14 mouse cellular contexts compared by ENCODE assay signal in genomic region chr14:76702709-76703372, GRCm38 (mm10).
DNase-seq lines count a peak whose midpoint lies in the region; ATAC-seq and TF ChIP-seq lines count a peak whose summit lies in the region.
"Had no signal": no experiment of that assay in that cellular context is flagged by ENCODE, and none has a peak within 500 bp of the region (broad histone marks: within the 10 kb centered on the region; RNA-seq: fewer than 3 reads in every experiment).

No protein-coding gene starts in this region.

- H3K9ac ChIP-seq in heart, embryonic 11.5 days (ENCODE audit: low read depth, low read length), result no peak overlapping the region
- no peak overlapping the region for H3K9ac ChIP-seq in lung, embryonic 14.5 days
- H3K9ac ChIP-seq in kidney, embryonic 16.5 days (replicated peaks; ENCODE audit: low read length), result peak overlapping the region; percentile 16; the same call in 1 of the 2 replicates
- H3K9ac ChIP-seq: forebrain, embryonic 13.5 days; liver, embryonic 14.5 days had no signal

- H3K4me2 ChIP-seq in heart, embryonic 11.5 days, result no peak overlapping the region
- peak overlapping the region; percentile 14 for H3K4me2 ChIP-seq in lung, embryonic 14.5 days
- H3K4me2 ChIP-seq in kidney, embryonic 16.5 days (replicated peaks; ENCODE audit: low read depth, low read length), result no peak overlapping the region
- H3K4me2 ChIP-seq: forebrain, embryonic 13.5 days had no signal

- TF ChIP-seq CTCF in lung, embryonic 14.5 days (IDR thresholded peaks at IDR 0.05; ENCODE audit: low read depth), result no peak

- no peaks in the 10 kb centered on the region for H3K27me3 ChIP-seq in heart, embryonic 11.5 days (ENCODE audit: control insufficient read depth, insufficient read depth, low read length)
- H3K27me3 ChIP-seq in lung, embryonic 14.5 days (ENCODE audit: insufficient read depth, low read length), result no peaks in the 10 kb centered on the region
- no peaks in the 10 kb centered on the region for H3K27me3 ChIP-seq in kidney, embryonic 16.5 days (ENCODE audit: insufficient read depth, low read length)
- H3K27me3 ChIP-seq: forebrain, embryonic 13.5 days had no signal

- no peaks in the 10 kb centered on the region for H3K9me3 ChIP-seq in heart, embryonic 11.5 days (replicated peaks; ENCODE audit: control insufficient read depth, low read length)
- no peaks in the 10 kb centered on the region for H3K9me3 ChIP-seq in lung, embryonic 14.5 days (ENCODE audit: low read depth, low read length)
- H3K9me3 ChIP-seq in kidney, embryonic 16.5 days (ENCODE audit: low read length), result no peaks in the 10 kb centered on the region
- H3K9me3 ChIP-seq: forebrain, embryonic 13.5 days had no signal

- peaks cover 34% of the 10 kb centered on the region for H3K4me1 ChIP-seq in heart, embryonic 11.5 days (ENCODE audit: control insufficient read depth, insufficient read depth, low read length)
- H3K4me1 ChIP-seq in lung, embryonic 14.5 days (ENCODE audit: insufficient read depth), result peaks cover 27% of the 10 kb centered on the region
- H3K4me1 ChIP-seq in kidney, embryonic 16.5 days (ENCODE audit: insufficient read depth, low read length), result peaks cover 32% of the 10 kb centered on the region

- 29% methylated on average over 8 of the region's 8 CpGs for WGBS in heart, embryonic 11.5 days (ENCODE audit: insufficient replicate concordance)
- WGBS in lung, embryonic 14.5 days, result 24% methylated on average over 8 of the region's 8 CpGs
- 35% methylated on average over 8 of the region's 8 CpGs for WGBS in kidney, embryonic 16.5 days
- WGBS in macrophage (ENCODE audit: missing documents), result 79% methylated on average over 8 of the region's 8 CpGs

- no peak for DNase-seq in heart, postnatal 10 days
- DNase-seq in lung, embryonic 14.5 days, result peak; percentile 86
- DNase-seq in lung, adult 18-20 months, result no peak
- no peak for DNase-seq in cerebellum, adult 9-10 months
- no peak for DNase-seq in frontal cortex, adult 2 months (ENCODE audit: extremely low spot score in 1 of 2, low spot score in 1 of 2)
- DNase-seq: cerebellum, adult 11 months; embryo, embryonic 11 days; gastrocnemius, postnatal 36 days had no signal

- no peak overlapping the region for H3K4me3 ChIP-seq in heart, embryonic 11.5 days (ENCODE audit: low read depth, low read length)
- H3K4me3 ChIP-seq in lung, embryonic 14.5 days (ENCODE audit: low read depth, low read length), result no peak overlapping the region
- no peak overlapping the region for H3K4me3 ChIP-seq in kidney, embryonic 16.5 days (ENCODE audit: low read length)
- H3K4me3 ChIP-seq in macrophage (ENCODE audit: inconsistent target), result no peak overlapping the region
- H3K4me3 ChIP-seq: forebrain, embryonic 13.5 days had no signal

- H3K27ac ChIP-seq in heart, embryonic 11.5 days (ENCODE audit: low read depth, low read length), result peak overlapping the region; percentile 31; the same call in 1 of the 2 replicates
- no peak overlapping the region for H3K27ac ChIP-seq in lung, embryonic 14.5 days (ENCODE audit: low read depth)
- H3K27ac ChIP-seq in kidney, embryonic 16.5 days (ENCODE audit: low read length), result 0 out of 2 replicates have a peak overlapping the region, but pooled peaks have one; percentile 43
- 0 out of 2 replicates have a peak overlapping the region, but pooled peaks have one; percentile 24 for H3K27ac ChIP-seq in macrophage
- H3K27ac ChIP-seq: forebrain, embryonic 13.5 days; liver, embryonic 14.5 days had no signal

- no peaks in the 10 kb centered on the region for H3K79me2 ChIP-seq in macrophage (ENCODE audit: inconsistent target)

- intact Hi-C loops in heart, postnatal 10 days (cut with DNase I), result no loop called here

- no peak; the same call in 1 of the 2 replicates for ATAC-seq in heart, embryonic 11.5 days (replicated peaks; ENCODE audit: insufficient number of reproducible peaks, low FRiP score, low TSS enrichment)
- ATAC-seq in lung, embryonic 14.5 days (ENCODE audit: insufficient read depth), result peak; percentile 93
- ATAC-seq in kidney, embryonic 16.5 days (ENCODE audit: low FRiP score, low TSS enrichment), result peak; percentile 52; the same call in 1 of the 2 replicates
- ATAC-seq: forebrain, embryonic 13.5 days had no signal

- H3K36me3 ChIP-seq in heart, embryonic 11.5 days (ENCODE audit: control insufficient read depth, insufficient read depth, low read length), result no peaks in the 10 kb centered on the region
- H3K36me3 ChIP-seq in lung, embryonic 14.5 days (ENCODE audit: insufficient read depth), result no peaks in the 10 kb centered on the region
- no peaks in the 10 kb centered on the region for H3K36me3 ChIP-seq in kidney, embryonic 16.5 days (ENCODE audit: insufficient read depth, low read length)
- H3K36me3 ChIP-seq in macrophage (ENCODE audit: inconsistent target), result no peaks in the 10 kb centered on the region
- H3K36me3 ChIP-seq: G1E had no signal
